Mouse (Mus musculus): ENCODE measurements around the gene Sema3f.

GRCm38 (mm10) chr9:107674609-107675429 lies 35.5 kb downstream of the Sema3f start:
- TF ChIP-seq CTCF (IDR thresholded peaks at IDR 0.05; ENCODE audit: extremely low read depth, insufficient read length, insufficient replicate concordance, low read depth, low read length) = no peak
- no peak for TF ChIP-seq POLR2A (IDR thresholded peaks at IDR 0.05; ENCODE audit: low read depth, low read length)

Data from small intestine, adult 2 months (tissue).